Mouse (Mus musculus) hindbrain, embryonic 14.5 days (tissue): Measurements from ENCODE around the gene Gm4131. TPM values are rescaled to one million over a fixed set of nuclear protein-coding genes. Genes with fewer than 3 reads are reported as not detected.

Experiments used
- polyA plus RNA-seq: library from polyadenylated mRNA; unstranded; fragments of >200 nt; fragmentation: Nextera tagmentation; extraction: Ambion mirVana; gene quantifications from 2 replicates; pipeline ENCODE4 v1.2.1, GENCODE M21; 2014

The Gm4131 gene
- polyA plus RNA-seq, 1 experiment from 2014 or later, result 0.17 TPM

Other genes with a start within 250 kb of the Gm4131 start
- 0.41 and 0.50 TPM in 2 replicates for gene Gucy1b2, start 110.6 kb downstream of the Gm4131 start, polyA plus RNA-seq
- gene Fam124a, start 11.2 kb downstream of the Gm4131 start, polyA plus RNA-seq, result 29.3 and 32.7 TPM in 2 replicates
- 0.13 TPM in 1 of 2 replicates, not detected in the other for gene Serpine3, start 96.7 kb upstream of the Gm4131 start, polyA plus RNA-seq
- gene Ints6, start 194.2 kb upstream of the Gm4131 start, polyA plus RNA-seq, result 21.8 and 24.7 TPM in 2 replicates